Mouse (Mus musculus): ENCODE measurements at regions not wholly inside any gene's neighbourhood (a gene's known extent, or its start where the extent isn't known, plus 50 kb on each side); places are given as distances from the start of the nearest gene placed in this dataset.

GRCm38 (mm10) chr2:144123395-144124034, 90.7 kb downstream of the Banf2 start:
- ATAC-seq (replicated peaks; ENCODE audit: low FRiP score, low TSS enrichment, poor library complexity, severe bottlenecking), result no peak

GRCm38 (mm10) chr2:144127082-144128037, 94.5 kb downstream of the Banf2 start:
- no peak for ATAC-seq (replicated peaks; ENCODE audit: low FRiP score, low TSS enrichment, poor library complexity, severe bottlenecking)

DNA sequence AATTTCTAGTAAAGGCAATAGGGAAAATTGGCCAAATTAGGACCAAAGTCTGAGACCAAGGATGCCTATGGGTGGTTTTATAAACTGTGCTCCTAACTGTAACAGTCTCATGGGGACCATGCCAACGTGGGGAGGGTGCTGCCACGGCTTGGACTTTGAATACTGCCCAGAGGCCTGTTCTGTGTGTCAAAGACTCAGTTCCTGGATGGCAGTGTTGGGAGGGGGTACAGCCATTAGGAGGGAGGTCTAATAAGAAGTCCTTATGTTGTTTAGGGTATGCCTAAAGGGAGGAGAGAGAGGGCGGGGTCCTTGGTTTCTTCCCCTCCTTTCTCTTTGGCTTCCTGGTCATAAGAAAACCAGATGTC, 95.2 kb downstream of the Banf2 start:
- ATAC-seq (replicated peaks; ENCODE audit: low FRiP score, low TSS enrichment, poor library complexity, severe bottlenecking), result no peak

GRCm38 (mm10) chr2:144128527-144128926, 95.7 kb downstream of the Banf2 start:
- no peak for ATAC-seq (replicated peaks; ENCODE audit: low FRiP score, low TSS enrichment, poor library complexity, severe bottlenecking)

DNA sequence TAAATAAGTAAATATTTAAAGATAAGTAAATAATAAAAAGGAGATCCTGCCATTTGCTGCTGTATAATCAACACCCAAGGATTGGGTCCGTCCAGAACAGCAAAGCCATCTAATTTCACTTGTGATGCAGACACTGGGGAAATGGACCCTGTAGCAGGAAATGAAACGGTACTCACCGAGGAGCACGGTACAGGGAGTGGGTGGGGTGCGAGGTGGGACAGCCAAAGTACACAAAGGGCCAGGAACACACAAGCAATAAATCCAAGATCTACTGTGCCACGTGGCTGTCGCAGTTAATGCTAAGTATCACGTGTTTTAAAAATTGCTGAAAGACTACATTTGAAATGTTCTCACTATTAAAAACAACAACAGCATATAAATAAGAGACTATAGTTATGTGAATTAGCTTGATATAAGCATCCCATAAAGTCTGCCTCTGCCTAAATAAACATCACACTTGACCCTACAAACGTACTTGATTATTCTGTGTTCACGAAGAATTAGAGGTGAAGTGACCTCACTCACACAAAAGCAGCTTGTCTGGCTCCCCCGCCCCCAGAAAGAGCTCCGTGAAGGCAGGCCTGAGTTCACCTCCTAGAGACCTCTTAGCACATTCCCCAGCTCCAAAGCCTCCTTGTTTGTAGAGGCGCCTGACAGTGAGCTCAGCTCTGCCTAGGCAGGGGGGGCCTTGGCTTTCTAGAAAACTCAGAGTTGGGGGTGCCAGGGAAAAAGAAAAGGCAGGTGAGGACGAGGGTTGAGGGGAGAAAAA, 101.1 kb downstream of the Banf2 start:
- ATAC-seq (replicated peaks; ENCODE audit: low FRiP score, low TSS enrichment, poor library complexity, severe bottlenecking), result no peak

- 0 out of 2 replicates have a peak, but pooled peaks have one; percentile 15 for ATAC-seq (replicated peaks; ENCODE audit: low FRiP score, low TSS enrichment, poor library complexity, severe bottlenecking)
Observed at GRCm38 (mm10) chr2:144134575-144134958, 101.7 kb downstream of the Banf2 start.

- no peak for ATAC-seq (replicated peaks; ENCODE audit: low FRiP score, low TSS enrichment, poor library complexity, severe bottlenecking)
Observed at GRCm38 (mm10) chr2:144135586-144135985, 102.7 kb downstream of the Banf2 start.

DNA sequence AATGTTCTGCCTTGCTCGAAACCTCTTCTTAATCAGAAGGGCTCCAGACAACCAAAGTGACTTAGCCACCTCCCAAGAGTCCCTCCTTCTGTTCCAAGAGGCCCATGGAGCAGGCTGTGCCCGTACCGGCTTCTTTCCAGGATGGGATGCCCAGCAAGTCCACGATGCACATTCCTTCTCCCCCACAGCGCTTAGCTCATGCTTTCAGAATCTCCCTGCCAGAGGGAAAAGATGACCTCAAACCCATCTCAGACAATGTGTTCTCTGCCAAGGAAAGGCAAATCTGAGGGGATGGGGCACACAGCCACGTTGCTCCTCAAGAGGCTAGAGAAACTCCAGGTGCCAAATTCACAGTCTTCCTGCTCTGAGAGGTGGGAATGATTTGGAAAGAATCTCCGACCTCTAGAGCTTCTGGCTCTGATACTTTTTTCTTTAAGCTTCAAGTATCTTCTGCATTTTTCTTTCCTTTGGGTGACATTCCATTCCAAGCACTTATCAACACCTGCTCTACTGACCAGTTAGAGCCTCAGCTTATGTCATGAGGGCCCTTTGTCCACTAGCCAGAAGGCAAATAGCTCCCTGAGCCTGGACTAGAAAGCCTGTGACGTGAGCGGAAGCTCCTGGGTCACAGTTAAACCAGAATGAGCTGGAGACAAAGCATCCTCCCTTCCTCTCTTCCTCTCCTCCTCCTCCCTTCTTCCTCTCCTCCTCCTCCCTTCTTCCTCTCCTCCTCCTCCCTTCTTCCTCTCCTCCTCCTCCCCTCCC, 110.9 kb downstream of the Banf2 start:
- ATAC-seq (replicated peaks; ENCODE audit: low FRiP score, low TSS enrichment, poor library complexity, severe bottlenecking), result no peak

- ATAC-seq (replicated peaks; ENCODE audit: low FRiP score, low TSS enrichment, poor library complexity, severe bottlenecking), result no peak
Observed at GRCm38 (mm10) chr2:144144486-144145136, 111.8 kb downstream of the Banf2 start.

DNA sequence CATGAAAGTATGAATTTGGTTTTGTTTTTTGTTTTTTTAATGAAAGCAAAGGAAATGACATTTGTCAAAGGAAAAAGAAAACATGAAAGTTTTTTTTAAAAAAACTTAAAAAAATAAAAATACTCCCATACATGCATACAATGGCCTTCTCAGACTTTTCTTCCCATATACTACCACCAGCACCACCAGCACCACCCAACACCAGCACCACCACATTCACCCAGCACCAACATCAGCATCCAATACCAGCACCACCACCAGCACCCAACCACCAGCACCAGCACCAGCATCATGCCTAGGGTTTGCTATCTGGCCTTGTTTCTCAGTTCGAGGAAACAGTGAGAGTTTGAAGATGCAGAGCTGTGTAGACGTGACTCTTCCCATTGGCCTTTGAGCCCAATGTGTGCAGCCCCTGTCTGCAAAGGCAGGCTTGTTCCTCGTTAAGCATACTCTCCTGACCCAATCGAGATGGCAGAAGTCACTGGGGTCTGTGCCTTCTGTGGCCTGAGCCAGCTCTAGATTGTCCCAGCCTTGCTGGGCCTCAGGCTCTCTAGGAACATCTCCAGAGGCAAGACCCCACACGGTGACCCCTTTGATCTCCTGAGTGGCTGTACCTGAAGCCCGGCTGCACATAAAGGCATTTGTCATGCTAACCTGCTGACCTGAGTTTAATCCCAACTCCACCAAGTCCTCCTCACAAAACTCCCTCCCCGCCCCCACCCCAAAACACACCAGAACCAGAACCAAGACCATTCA, 113.8 kb upstream of the Mgme1 start:
- ATAC-seq (replicated peaks; ENCODE audit: low FRiP score, low TSS enrichment, poor library complexity, severe bottlenecking), result 0 out of 2 replicates have a peak, but pooled peaks have one; percentile 34

GRCm38 (mm10) chr2:144157343-144157742, 113.1 kb upstream of the Mgme1 start:
- no peak for ATAC-seq (replicated peaks; ENCODE audit: low FRiP score, low TSS enrichment, poor library complexity, severe bottlenecking)

GRCm38 (mm10) chr2:144158256-144158655, 112.2 kb upstream of the Mgme1 start:
- no peak for ATAC-seq (replicated peaks; ENCODE audit: low FRiP score, low TSS enrichment, poor library complexity, severe bottlenecking)

DNA sequence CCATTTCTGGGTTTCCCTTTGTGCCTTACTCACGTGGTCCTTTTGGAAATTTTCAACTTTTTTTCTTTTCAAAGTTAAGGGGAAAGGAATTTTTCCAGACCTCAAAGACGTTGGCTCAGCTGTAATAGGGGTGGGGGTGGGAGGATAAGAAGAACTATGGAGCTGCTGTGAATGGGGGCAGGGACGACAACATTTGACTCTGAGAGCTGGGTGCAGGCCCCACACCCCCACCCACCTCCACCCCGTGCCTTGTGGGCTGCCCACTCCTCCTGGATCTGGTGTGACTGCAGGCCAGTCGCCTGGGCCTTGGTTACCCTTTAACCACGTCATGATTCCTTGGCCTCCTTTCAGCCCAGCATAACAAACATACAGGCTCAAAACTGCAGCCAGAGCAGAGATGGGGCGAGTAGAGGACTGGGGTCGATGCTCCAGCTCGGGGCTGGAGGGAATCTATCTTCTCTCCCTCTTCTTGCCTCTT, 110.6 kb upstream of the Mgme1 start:
- no peak for ATAC-seq (replicated peaks; ENCODE audit: low FRiP score, low TSS enrichment, poor library complexity, severe bottlenecking)

- ATAC-seq (replicated peaks; ENCODE audit: low FRiP score, low TSS enrichment, poor library complexity, severe bottlenecking), result no peak
Observed at GRCm38 (mm10) chr2:144160434-144160833, 110.0 kb upstream of the Mgme1 start.

- ATAC-seq (replicated peaks; ENCODE audit: low FRiP score, low TSS enrichment, poor library complexity, severe bottlenecking), result no peak
Observed at GRCm38 (mm10) chr2:144161852-144162251, 108.6 kb upstream of the Mgme1 start.

DNA sequence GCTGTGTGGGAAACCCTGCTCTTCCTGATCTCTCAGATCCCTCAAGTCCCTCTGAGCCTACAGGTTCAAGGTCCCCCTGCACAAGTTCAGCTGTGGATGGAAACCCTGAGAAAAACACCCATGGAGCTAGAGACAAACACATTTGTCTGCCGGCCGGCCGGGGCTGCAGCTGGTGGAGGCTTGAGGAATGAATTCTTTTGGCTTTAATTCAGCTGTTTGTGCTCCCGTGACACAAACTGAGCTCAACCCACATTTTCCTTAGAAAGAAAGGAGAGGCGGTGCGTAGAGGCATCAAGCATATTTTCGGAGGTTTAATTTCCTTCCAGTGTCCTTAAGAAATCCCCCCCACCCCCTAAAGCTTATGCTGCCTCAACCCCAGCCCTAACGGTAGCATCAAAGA, 106.4 kb upstream of the Mgme1 start:
- no peak for ATAC-seq (replicated peaks; ENCODE audit: low FRiP score, low TSS enrichment, poor library complexity, severe bottlenecking)

DNA sequence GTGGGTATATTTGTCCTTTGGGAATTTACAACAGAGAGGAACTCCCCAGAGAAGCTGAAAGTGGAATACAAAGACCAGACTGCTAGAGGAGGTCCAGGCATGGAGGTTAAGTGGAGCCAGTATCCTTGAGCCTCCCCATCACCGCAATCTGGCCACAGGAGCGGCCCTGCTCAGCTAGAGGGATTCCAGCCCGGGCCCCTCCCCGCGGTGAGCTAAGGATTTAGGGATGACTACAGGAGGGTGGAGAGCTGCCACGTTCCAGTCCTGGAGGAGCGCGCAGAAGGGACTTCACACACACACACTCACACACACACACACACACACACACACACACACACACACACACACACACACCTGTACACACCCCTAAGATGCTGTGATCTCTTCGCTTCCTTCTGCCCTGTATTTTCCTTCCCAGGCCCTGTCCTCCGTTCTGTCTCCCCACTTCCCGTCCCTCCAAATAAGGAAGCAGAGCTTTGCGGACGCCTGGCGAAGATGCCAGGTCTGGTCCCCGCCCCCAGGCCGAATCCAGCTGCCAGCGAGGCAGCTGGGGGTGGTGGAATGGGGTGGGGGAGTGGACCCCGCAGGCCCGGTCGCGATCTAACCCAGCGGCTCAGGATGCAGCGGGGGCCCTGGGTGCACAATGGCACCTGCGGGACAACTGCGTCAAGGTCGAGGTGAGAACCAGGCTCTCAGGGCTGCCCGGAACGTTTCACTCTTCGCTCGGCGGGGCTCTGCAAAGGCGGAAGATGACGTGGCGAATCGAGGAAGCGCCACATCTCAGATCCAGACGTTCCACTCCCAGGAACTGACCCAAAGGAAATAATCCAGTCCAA, 105.3 kb upstream of the Mgme1 start:
- ATAC-seq (replicated peaks; ENCODE audit: low FRiP score, low TSS enrichment, poor library complexity, severe bottlenecking), result peak; percentile 70
